Mouse (Mus musculus): Measurements from ENCODE around the gene Nynrin.
A peak's percentile ranks its signal among the peaks of the same experiment; 100 is the strongest.

- TF ChIP-seq CTCF (IDR thresholded peaks at IDR 0.05; ENCODE audit: control insufficient read depth, insufficient read depth, insufficient read length) (peak; percentile 94), MYOD1 (IDR thresholded peaks at IDR 0.05; ENCODE audit: control insufficient read depth, insufficient read length, low read depth) (no peak), MYOG (IDR thresholded peaks at IDR 0.05; ENCODE audit: control insufficient read depth, extremely low read depth, insufficient read length) (no peak), USF1 (IDR thresholded peaks at IDR 0.05; ENCODE audit: low read depth) (no peak), MAX (IDR thresholded peaks at IDR 0.05) (no peak), CEBPB (IDR thresholded peaks at IDR 0.05; ENCODE audit: low read depth) (no peak)
Measured at GRCm38 (mm10) chr14:55873714-55874683, 20.2 kb downstream of the Nynrin start.
